Mouse (Mus musculus) lung, adult 2 months (tissue): ENCODE results near the gene Irgc1.

Experiments used
- CTCF ChIP-seq: fragments of 200-500 bp; IDR thresholded peaks from 2 replicates; pipeline ENCODE4 v1.5.1; 2011; ENCODE audit warnings: mild to moderate bottlenecking, low read length, control low read depth; ENCODE audit not compliant: insufficient read depth
- POLR2A ChIP-seq: fragments of 200-500 bp; IDR thresholded peaks from 2 replicates; pipeline ENCODE4 v1.6.1; 2011; ENCODE audit warnings: low read depth, mild to moderate bottlenecking, control low read depth, low read length, borderline replicate concordance; ENCODE audit errors: extremely low read depth

GRCm38 (mm10) chr7:24428725-24429124, 23.4 kb downstream of the Irgc1 start:
- TF ChIP-seq POLR2A = no peak
- TF ChIP-seq CTCF = no peak
